Mouse (Mus musculus): ENCODE measurements at regions not wholly inside any gene's neighbourhood (a gene's known extent, or its start where the extent isn't known, plus 50 kb on each side); places are given as distances from the start of the nearest gene placed in this dataset.

- TF ChIP-seq CTCF (IDR thresholded peaks at IDR 0.05; ENCODE audit: borderline replicate concordance, extremely low read depth, insufficient read depth, insufficient read length) (no peak), POLR2A (IDR thresholded peaks at IDR 0.05; ENCODE audit: borderline replicate concordance, extremely low read depth, insufficient read depth, insufficient read length, poor library complexity, severe bottlenecking) (no peak)
- DNase-seq (ENCODE audit: low read depth): no peak
Observed at GRCm38 (mm10) chr11:19333908-19334487, 315.2 kb upstream of the Meis1 start.

- DNase-seq (ENCODE audit: low read depth): no peak
- TF ChIP-seq CTCF (IDR thresholded peaks at IDR 0.05; ENCODE audit: borderline replicate concordance, extremely low read depth, insufficient read depth, insufficient read length) (no peak), POLR2A (IDR thresholded peaks at IDR 0.05; ENCODE audit: borderline replicate concordance, extremely low read depth, insufficient read depth, insufficient read length, poor library complexity, severe bottlenecking) (no peak)
Observed at GRCm38 (mm10) chr11:19335384-19335783, 316.6 kb upstream of the Meis1 start.

- no peak for DNase-seq (ENCODE audit: low read depth)
- TF ChIP-seq POLR2A (IDR thresholded peaks at IDR 0.05; ENCODE audit: borderline replicate concordance, extremely low read depth, insufficient read depth, insufficient read length, poor library complexity, severe bottlenecking) (no peak), CTCF (IDR thresholded peaks at IDR 0.05; ENCODE audit: borderline replicate concordance, extremely low read depth, insufficient read depth, insufficient read length) (no peak)
Observed at GRCm38 (mm10) chr11:19339721-19340317, 321.0 kb upstream of the Meis1 start.

GRCm38 (mm10) chr11:19340889-19341288 lies 322.1 kb upstream of the Meis1 start:
- TF ChIP-seq CTCF (IDR thresholded peaks at IDR 0.05; ENCODE audit: borderline replicate concordance, extremely low read depth, insufficient read depth, insufficient read length): no peak
- TF ChIP-seq POLR2A (IDR thresholded peaks at IDR 0.05; ENCODE audit: borderline replicate concordance, extremely low read depth, insufficient read depth, insufficient read length, poor library complexity, severe bottlenecking): no peak
- DNase-seq (ENCODE audit: low read depth): no peak

- DNase-seq (ENCODE audit: low read depth): no peak
- no peak for TF ChIP-seq CTCF (IDR thresholded peaks at IDR 0.05; ENCODE audit: borderline replicate concordance, extremely low read depth, insufficient read depth, insufficient read length)
- no peak for TF ChIP-seq POLR2A (IDR thresholded peaks at IDR 0.05; ENCODE audit: borderline replicate concordance, extremely low read depth, insufficient read depth, insufficient read length, poor library complexity, severe bottlenecking)
Observed at GRCm38 (mm10) chr11:19341379-19341778, 322.6 kb upstream of the Meis1 start.

GRCm38 (mm10) chr11:19342803-19343202 lies 324.0 kb upstream of the Meis1 start:
- DNase-seq (ENCODE audit: low read depth): no peak
- TF ChIP-seq CTCF (IDR thresholded peaks at IDR 0.05; ENCODE audit: borderline replicate concordance, extremely low read depth, insufficient read depth, insufficient read length) (no peak), POLR2A (IDR thresholded peaks at IDR 0.05; ENCODE audit: borderline replicate concordance, extremely low read depth, insufficient read depth, insufficient read length, poor library complexity, severe bottlenecking) (no peak)

GRCm38 (mm10) chr11:19346276-19346826 lies 327.6 kb upstream of the Meis1 start:
- no peak for TF ChIP-seq POLR2A (IDR thresholded peaks at IDR 0.05; ENCODE audit: borderline replicate concordance, extremely low read depth, insufficient read depth, insufficient read length, poor library complexity, severe bottlenecking)
- no peak for TF ChIP-seq CTCF (IDR thresholded peaks at IDR 0.05; ENCODE audit: borderline replicate concordance, extremely low read depth, insufficient read depth, insufficient read length)
- no peak for DNase-seq (ENCODE audit: low read depth)

GRCm38 (mm10) chr11:19350331-19351242 lies 331.8 kb upstream of the Meis1 start:
- TF ChIP-seq POLR2A (IDR thresholded peaks at IDR 0.05; ENCODE audit: borderline replicate concordance, extremely low read depth, insufficient read depth, insufficient read length, poor library complexity, severe bottlenecking): no peak
- TF ChIP-seq CTCF (IDR thresholded peaks at IDR 0.05; ENCODE audit: borderline replicate concordance, extremely low read depth, insufficient read depth, insufficient read length): no peak
- DNase-seq (ENCODE audit: low read depth): no peak

- DNase-seq (ENCODE audit: low read depth): peak; percentile 84
- no peak for TF ChIP-seq POLR2A (IDR thresholded peaks at IDR 0.05; ENCODE audit: borderline replicate concordance, extremely low read depth, insufficient read depth, insufficient read length, poor library complexity, severe bottlenecking)
- no peak for TF ChIP-seq CTCF (IDR thresholded peaks at IDR 0.05; ENCODE audit: borderline replicate concordance, extremely low read depth, insufficient read depth, insufficient read length)
Observed at GRCm38 (mm10) chr11:19351243-19351787, 332.5 kb upstream of the Meis1 start.

- peak; percentile 37 for DNase-seq (ENCODE audit: low read depth)
- TF ChIP-seq POLR2A (IDR thresholded peaks at IDR 0.05; ENCODE audit: borderline replicate concordance, extremely low read depth, insufficient read depth, insufficient read length, poor library complexity, severe bottlenecking) (no peak), CTCF (IDR thresholded peaks at IDR 0.05; ENCODE audit: borderline replicate concordance, extremely low read depth, insufficient read depth, insufficient read length) (no peak)
Observed at GRCm38 (mm10) chr11:19353706-19354105, 334.9 kb upstream of the Meis1 start.

- DNase-seq (ENCODE audit: low read depth): no peak
- TF ChIP-seq CTCF (IDR thresholded peaks at IDR 0.05; ENCODE audit: borderline replicate concordance, extremely low read depth, insufficient read depth, insufficient read length): no peak
- no peak for TF ChIP-seq POLR2A (IDR thresholded peaks at IDR 0.05; ENCODE audit: borderline replicate concordance, extremely low read depth, insufficient read depth, insufficient read length, poor library complexity, severe bottlenecking)
Observed at GRCm38 (mm10) chr11:19355179-19355578, 336.4 kb upstream of the Meis1 start.

All from brain, embryonic 14.5 days (tissue).